Mouse (Mus musculus) cortical plate, adult 2 months (tissue): ENCODE data around the gene Adh7.

Experiments used
- CTCF ChIP-seq: fragments of 200-500 bp; IDR thresholded peaks from 2 replicates; pipeline ENCODE4 v1.5.1; 2011; ENCODE audit warnings: mild to moderate bottlenecking, control low read depth, low read length; ENCODE audit not compliant: insufficient read depth; ENCODE audit errors: extremely low read depth
- POLR2A ChIP-seq: fragments of 200-500 bp; IDR thresholded peaks from 2 replicates; pipeline ENCODE4 v1.6.1; 2011; ENCODE audit warnings: mild to moderate bottlenecking, low read length, control low read depth; ENCODE audit not compliant: insufficient read depth; ENCODE audit errors: extremely low read depth

DNA sequence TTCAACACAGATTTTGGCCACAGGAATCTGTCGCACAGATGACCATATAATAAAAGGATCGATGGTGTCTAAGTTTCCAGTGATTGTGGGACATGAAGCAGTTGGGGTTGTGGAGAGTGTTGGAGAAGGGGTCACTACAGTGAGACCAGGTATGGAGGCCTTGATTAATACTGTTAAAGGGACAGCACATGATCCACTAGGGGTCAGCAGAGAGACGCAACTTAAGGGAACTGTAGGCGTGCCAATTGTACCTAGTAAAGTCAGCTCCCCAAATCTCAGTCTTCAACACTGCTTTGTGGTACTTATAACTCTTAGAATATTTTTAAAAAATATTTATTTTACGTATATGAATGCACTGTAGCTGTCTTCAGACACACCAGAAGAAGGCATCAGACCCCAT is 5.4 kb downstream of the Adh7 start:
- no peak for TF ChIP-seq POLR2A
- TF ChIP-seq CTCF, result peak; percentile 62
